Mouse (Mus musculus): ENCODE results near the gene Rab30.

The Rab30 gene

GRCm38 (mm10) chr7:92783914-92784313 lies 42.5 kb downstream of the Rab30 start:
- peak; percentile 45; the same call in 1 of the 2 replicates for ATAC-seq (ENCODE audit: insufficient number of reproducible peaks, low FRiP score, low TSS enrichment)

- ATAC-seq (ENCODE audit: insufficient number of reproducible peaks, low FRiP score, low TSS enrichment) = peak; percentile 97
Observed at GRCm38 (mm10) chr7:92795749-92796148, 54.3 kb downstream of the Rab30 start.

- no peak for ATAC-seq (ENCODE audit: insufficient number of reproducible peaks, low FRiP score, low TSS enrichment)
Observed at GRCm38 (mm10) chr7:92796813-92797212, 55.4 kb downstream of the Rab30 start.

DNA sequence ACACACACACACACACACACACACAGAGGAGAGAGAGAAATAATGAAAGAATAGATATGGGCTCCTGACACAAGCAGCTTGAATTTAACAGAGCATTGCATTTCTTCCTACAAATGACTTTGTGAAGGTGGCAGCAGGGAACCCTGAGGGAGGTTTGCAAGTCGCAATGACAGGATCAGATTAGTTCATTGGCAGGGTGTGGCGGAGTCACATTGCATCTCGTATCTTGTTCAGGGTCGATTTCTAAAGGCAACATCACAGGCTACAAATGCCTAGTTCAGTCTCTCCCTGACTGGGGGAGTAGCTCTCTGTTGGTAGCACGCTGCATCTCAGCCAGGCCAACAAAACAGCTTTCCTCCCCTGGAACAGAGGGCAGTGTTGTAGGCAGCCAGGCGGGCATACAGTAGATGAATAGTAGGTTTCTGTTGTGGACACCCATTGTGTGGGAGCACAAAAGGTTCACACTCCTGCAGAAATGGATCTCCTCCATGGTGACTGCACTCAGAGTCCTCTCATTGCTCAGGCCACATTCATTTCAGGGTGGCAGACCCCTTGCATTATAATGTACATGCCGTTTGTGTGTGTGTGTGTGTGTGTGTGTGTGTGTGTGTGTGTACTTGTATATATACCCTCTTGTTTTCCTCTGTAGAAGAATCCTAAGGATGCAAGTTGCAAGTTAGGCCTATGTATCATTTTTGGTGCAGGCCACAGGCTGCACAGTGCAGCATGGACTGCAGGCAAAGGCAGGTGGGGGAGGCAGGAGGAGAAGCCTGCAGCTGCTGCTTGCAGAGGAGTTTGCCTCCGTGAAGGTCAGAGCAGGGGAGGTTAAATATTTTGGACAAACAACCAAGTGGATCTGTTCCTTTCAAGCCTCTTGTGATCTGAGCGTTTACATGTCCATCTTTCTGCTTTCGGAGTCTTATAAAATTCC lies 58.5 kb downstream of the Rab30 start:
- peak; percentile 45; the same call in 1 of the 2 replicates for ATAC-seq (ENCODE audit: insufficient number of reproducible peaks, low FRiP score, low TSS enrichment)

DNA sequence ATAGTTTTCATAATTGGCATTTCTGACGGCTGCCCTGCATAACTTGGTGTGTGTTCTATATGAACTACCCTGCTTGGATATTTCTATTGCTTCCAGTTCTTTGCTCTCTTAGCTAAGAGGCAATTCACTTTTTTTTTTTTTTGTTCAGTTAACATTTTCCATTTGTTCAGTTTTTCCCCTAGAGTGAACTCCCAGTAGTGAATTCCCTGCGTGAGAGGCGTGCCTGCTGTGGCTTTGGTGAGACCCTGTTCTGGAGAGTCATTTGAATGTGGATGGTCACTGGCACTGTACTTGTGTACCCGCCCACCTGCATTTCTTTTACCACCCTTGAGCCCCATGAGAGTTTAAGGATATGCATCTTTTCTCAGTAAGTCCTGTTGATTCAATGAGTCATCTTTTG lies 60.8 kb downstream of the Rab30 start:
- no peak for ATAC-seq (ENCODE audit: insufficient number of reproducible peaks, low FRiP score, low TSS enrichment)

DNA sequence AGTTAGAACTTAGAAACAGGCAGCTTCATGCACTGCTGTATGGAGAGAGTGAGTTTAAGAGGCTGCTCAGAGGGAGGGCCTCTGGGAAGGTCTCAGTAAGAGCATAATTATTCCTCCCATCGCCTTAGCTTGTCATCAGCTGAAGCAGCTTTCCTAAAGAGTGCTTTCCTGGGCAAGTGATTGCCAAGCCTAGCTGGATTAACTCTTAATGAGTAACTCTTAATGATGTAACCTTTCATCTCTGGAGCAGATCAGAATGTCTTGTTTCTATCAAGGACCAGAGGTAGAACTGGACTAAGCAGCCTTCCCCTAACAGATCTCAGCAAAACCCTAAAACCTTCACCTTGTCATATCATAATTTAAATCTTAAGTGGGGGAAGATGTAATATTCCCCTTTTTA lies 61.8 kb downstream of the Rab30 start:
- ATAC-seq (ENCODE audit: insufficient number of reproducible peaks, low FRiP score, low TSS enrichment) = no peak

DNA sequence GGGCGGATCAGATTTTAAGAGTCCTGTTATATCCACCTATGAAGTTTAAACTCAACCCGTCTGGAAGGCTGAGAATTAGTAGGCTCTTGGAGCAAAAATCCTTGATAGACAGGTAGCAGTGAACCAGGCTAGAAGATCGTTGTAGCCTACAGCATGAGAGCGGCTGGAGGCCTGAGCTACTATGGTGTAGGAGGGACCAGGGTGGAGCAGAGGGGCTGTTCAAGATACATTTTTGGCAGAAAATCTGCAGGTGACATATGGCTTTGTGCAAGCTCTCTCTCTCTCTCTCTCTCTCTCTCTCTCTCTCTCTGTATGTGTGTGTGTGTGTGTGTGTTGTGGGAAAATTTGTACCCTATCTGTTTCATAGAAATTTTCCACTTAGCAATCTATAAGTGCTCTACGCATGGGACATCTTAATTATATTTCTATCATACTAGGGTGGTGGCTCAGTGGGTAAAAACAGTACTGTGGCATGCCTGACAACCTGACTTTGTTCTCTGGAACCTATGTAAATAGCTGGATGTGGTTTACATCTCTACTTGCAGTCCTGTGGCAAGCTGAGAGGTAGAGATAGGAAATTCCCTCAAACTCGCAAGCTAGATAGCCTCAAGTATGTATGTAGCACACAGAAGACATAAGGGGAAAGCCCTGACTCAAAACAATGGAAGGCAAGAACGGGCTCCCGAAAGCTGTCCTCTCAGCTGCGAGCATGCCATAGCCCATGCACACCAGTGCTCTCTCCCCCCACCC lies 63.7 kb downstream of the Rab30 start:
- ATAC-seq (ENCODE audit: insufficient number of reproducible peaks, low FRiP score, low TSS enrichment) = 0 out of 2 replicates have a peak, but pooled peaks have one; percentile 64

- ATAC-seq (ENCODE audit: insufficient number of reproducible peaks, low FRiP score, low TSS enrichment) = no peak
Observed at GRCm38 (mm10) chr7:92806512-92807188, 65.2 kb downstream of the Rab30 start.

- ATAC-seq (ENCODE audit: insufficient number of reproducible peaks, low FRiP score, low TSS enrichment) = no peak
Observed at GRCm38 (mm10) chr7:92807482-92807881, 66.1 kb downstream of the Rab30 start.

GRCm38 (mm10) chr7:92811667-92812279 lies 70.4 kb downstream of the Rab30 start:
- 0 out of 2 replicates have a peak, but pooled peaks have one; percentile 13 for ATAC-seq (ENCODE audit: insufficient number of reproducible peaks, low FRiP score, low TSS enrichment)

DNA sequence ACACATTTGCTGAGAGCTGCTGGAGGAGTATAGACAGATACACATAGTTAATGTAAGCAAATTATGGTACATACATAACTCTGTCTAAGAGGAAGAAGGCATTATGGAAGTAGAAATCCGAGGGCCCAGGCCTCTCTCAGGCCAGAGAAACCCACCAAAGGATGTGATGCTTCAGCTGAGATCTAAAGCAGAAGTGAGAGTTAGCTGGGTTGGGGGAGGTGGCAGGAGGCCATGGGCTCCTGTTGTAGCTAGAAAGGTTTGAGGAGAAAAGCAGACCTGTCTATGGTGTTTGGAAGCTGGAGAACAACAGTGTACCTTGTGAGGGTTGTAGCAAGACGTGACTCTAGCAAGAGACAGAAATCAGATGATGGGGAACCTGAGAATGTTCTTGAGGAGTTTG lies 75.8 kb downstream of the Rab30 start:
- ATAC-seq (ENCODE audit: insufficient number of reproducible peaks, low FRiP score, low TSS enrichment) = no peak

DNA sequence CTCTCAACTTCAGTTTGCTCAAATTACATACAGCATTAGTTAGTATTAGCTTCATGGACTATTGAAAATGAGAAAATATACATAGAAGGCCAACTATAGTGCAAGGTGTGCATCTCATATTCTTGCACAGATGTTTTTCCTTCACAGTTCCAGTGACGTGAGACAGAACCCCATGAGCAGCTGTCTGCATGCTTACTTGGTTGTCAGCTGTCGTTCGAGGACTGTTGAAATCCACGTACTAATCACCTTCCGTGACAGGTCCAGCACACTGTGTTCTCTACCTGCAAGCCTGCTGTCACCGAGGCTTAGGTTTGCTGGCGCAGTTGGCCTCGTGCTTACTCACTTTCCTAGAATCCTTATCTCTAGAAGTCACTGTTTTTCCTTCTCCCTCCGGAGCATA lies 76.5 kb downstream of the Rab30 start:
- ATAC-seq (ENCODE audit: insufficient number of reproducible peaks, low FRiP score, low TSS enrichment) = no peak

- no peak for ATAC-seq (ENCODE audit: insufficient number of reproducible peaks, low FRiP score, low TSS enrichment)
Observed at GRCm38 (mm10) chr7:92819656-92820055, 78.3 kb downstream of the Rab30 start.

DNA sequence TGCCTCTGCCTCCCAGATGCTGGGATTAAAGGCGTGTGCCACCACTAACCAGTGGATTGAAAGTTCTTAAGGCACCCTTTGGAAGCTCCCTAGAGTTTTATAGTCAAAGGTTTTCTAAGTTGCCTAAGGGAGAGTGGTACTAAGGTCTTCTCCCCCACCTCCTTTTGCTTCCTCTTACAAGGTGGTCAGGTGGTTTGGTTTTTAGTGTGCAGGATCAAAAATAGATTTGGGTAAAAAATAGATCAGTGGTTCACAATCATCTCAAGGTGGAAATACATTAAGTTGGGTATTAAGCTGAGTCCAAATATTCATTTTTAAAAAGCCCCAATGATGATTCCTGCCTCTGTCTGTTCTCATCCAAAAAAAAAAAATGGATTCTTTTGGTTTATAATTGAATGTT lies 79.0 kb downstream of the Rab30 start:
- no peak for ATAC-seq (ENCODE audit: insufficient number of reproducible peaks, low FRiP score, low TSS enrichment)

DNA sequence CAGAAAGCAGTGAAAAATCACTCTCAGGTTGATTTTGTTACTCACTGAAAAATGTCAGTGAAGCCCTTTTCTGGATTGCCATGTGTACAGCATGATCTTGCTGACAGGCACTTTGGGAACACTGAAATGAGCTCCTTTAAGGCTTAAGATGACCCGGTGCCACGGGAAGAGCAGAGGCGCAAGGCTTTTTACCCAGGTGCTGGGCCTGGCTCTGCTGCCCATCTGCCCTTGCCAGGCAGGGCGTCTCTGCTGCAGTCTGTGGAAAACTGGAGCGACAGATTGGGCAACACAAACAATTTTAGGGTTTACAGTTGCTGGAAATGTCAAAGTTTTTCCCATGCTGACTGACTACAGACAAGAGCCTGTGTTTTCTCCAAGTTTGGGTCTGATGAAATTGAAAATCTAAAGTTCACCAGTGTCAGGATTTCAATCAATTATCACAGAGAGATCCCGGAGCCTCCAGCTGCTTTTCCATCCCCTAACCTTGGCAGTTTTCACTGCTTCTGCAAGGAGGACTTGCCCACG lies 79.6 kb downstream of the Rab30 start:
- peak; percentile 74; the same call in 1 of the 2 replicates for ATAC-seq (ENCODE audit: insufficient number of reproducible peaks, low FRiP score, low TSS enrichment)

- ATAC-seq (ENCODE audit: insufficient number of reproducible peaks, low FRiP score, low TSS enrichment) = no peak
Observed at GRCm38 (mm10) chr7:92821871-92822270, 80.5 kb downstream of the Rab30 start.

DNA sequence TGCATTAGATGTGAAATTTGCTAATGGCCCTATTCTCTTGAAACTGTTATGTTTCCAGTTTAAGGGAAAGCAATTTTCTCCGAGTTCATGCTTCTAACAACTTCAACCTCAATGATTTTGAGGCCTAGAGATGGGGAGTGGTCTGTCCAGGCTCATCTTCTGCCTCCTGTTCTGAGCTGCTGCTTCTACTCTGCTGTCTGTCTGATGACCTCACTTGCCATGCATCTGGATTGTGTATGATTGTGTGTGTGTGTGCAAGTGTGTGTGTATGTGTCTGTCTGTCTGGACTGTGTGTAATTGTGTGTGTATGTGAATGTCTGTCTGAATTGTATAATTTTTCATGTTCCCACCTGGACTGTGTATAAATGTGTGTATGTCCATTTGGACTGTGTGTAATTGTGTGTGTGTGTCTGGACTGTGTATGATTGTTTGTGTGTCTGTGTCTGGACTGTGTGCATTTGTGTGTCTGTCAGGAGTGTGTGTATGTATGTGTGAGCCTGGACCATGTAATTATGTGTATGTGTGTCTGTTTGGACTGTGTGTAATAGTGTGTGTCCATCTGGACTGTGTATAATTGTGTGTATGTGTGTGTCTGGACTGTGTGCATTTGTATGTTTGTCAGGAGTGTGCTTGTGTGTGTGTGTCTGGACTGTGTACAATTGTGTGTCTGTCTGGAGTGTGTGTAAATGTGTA lies 81.2 kb downstream of the Rab30 start:
- ATAC-seq (ENCODE audit: insufficient number of reproducible peaks, low FRiP score, low TSS enrichment) = no peak

DNA sequence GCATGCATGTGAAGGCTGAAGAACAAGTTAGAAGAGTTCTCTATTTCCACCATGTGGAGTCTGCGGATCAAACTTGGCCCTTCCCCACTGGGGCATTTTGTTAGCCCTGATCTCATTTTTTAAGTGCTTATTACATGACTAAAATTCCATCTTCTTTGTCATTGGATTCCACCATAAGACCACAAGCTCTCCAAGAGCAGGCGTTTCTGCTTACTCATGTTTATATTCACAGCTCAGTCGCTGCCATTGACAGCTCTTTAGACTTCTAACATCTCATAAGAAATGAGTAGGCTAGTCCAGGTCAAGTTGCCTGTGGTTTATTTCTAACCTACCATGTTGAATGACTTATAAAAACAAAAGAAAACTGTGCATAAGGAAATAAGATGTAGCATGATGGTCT lies 84.8 kb downstream of the Rab30 start:
- ATAC-seq (ENCODE audit: insufficient number of reproducible peaks, low FRiP score, low TSS enrichment) = no peak

DNA sequence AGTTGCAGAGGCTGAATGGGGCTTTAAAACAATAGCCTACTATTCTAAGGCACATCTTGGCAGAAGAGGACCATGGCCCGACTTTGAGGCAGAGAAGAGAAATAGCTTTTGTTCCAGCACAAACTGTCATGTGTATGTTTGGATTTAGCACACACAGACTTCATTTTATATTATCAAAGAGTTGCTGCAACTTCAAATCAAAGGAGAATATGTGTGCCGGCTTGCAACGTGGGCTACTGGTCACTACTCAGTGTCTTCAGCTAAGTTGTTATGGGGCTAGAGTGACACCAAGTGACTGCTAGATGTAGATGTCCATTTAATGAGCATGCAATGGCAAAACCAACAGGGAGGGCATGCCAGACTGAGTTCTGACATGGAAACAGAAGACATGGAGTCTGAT lies 86.6 kb downstream of the Rab30 start:
- ATAC-seq (ENCODE audit: insufficient number of reproducible peaks, low FRiP score, low TSS enrichment) = peak; percentile 88
